Mouse (Mus musculus): Measurements from ENCODE around the gene Osmr.

GRCm38 (mm10) chr15:6815807-6816206, 59.0 kb downstream of the Osmr start:
- no peak for TF ChIP-seq CTCF (IDR thresholded peaks at IDR 0.05; ENCODE audit: borderline replicate concordance, insufficient read depth, low read depth, low read length)
- no peak for TF ChIP-seq POLR2A (IDR thresholded peaks at IDR 0.05; ENCODE audit: borderline replicate concordance, insufficient read depth, low read length)
